Mouse (Mus musculus) myocyte (in vitro differentiated cells): ENCODE results near the gene Trak1. TPM values are rescaled to one million over a fixed set of nuclear protein-coding genes. Genes with fewer than 3 reads are reported as not detected.
"Not testable (repeated sequence)": the region's sequence is repeated elsewhere in the genome, so short reads cannot be mapped to it uniquely, and the experiment has no call there.

Experiments used
- H3K27me3 ChIP-seq: one replicate; pipeline ENCODE4 v1.6.1; 2011; ENCODE audit not compliant: control insufficient read depth, insufficient read depth, insufficient read length
- H3K36me3 ChIP-seq: one replicate; pipeline ENCODE4 v1.6.1; 2011; ENCODE audit not compliant: control insufficient read depth, insufficient read depth
- H3K4me2 ChIP-seq: one replicate; pipeline ENCODE4 v1.6.1; 2011; ENCODE audit warnings: low read depth, control low read depth
- H3K4me3 ChIP-seq: one replicate; pipeline ENCODE4 v1.5.1; 2011; ENCODE audit warnings: mild to moderate bottlenecking, control low read depth, moderate library complexity
- H3K79me2 ChIP-seq: one replicate; pipeline ENCODE4 v1.6.1; 2011; ENCODE audit not compliant: control insufficient read depth, insufficient read depth
- H3ac ChIP-seq: one replicate; pipeline ENCODE4 v1.6.1; 2011; ENCODE audit not compliant: control insufficient read depth, insufficient read length
- CEBPB ChIP-seq: IDR thresholded peaks from 2 replicates; pipeline ENCODE4 v1.6.1; 2011; ENCODE audit warnings: mild to moderate bottlenecking, moderate library complexity; ENCODE audit not compliant: poor library complexity, insufficient read depth, severe bottlenecking
- E2F4 ChIP-seq: IDR thresholded peaks from one replicate; pipeline ENCODE4 v1.6.1; 2011; ENCODE audit warnings: mild to moderate bottlenecking, control low read depth, moderate library complexity; ENCODE audit not compliant: insufficient read depth
- MAX ChIP-seq: IDR thresholded peaks from one replicate; pipeline ENCODE4 v1.6.1; 2011; ENCODE audit warnings: low read depth, mild to moderate bottlenecking, control low read depth
- MYOD1 ChIP-seq, 3 experiments: IDR thresholded peaks; one replicate each; pipeline ENCODE4 v1.6.1; 2011; ENCODE audit warnings: control low read depth in 2 of 3, low read depth in 2 of 3, mild to moderate bottlenecking in 2 of 3, moderate library complexity in 1 of 3; ENCODE audit not compliant: insufficient read length in 2 of 3, control insufficient read depth in 1 of 3
- MYOG ChIP-seq, 3 experiments: IDR thresholded peaks; one replicate each; pipeline ENCODE4 v1.6.1; 2011; ENCODE audit warnings: control low read depth in 2 of 3, low read depth in 2 of 3, mild to moderate bottlenecking in 2 of 3; ENCODE audit not compliant: insufficient read length in 2 of 3, control insufficient read depth in 1 of 3, insufficient read depth in 1 of 3
- POLR2A ChIP-seq: IDR thresholded peaks from one replicate; pipeline ENCODE4 v1.6.1; 2011; ENCODE audit warnings: low read depth, mild to moderate bottlenecking, control low read depth, moderate library complexity; ENCODE audit not compliant: insufficient read length
- POLR2AphosphoS2 ChIP-seq: IDR thresholded peaks from one replicate; pipeline ENCODE4 v1.6.1; 2011; ENCODE audit warnings: low read depth, control low read depth; ENCODE audit not compliant: insufficient read length
- REST ChIP-seq: IDR thresholded peaks from one replicate; pipeline ENCODE4 v1.6.1; 2011; ENCODE audit warnings: mild to moderate bottlenecking, control low read depth, moderate library complexity; ENCODE audit not compliant: insufficient read depth, insufficient read length
- SRF ChIP-seq: IDR thresholded peaks from one replicate; pipeline ENCODE4 v1.6.1; 2011; ENCODE audit warnings: low read depth; ENCODE audit not compliant: control insufficient read depth, insufficient read length
- TCF12 ChIP-seq: IDR thresholded peaks from one replicate; pipeline ENCODE4 v1.6.1; 2011; ENCODE audit warnings: mild to moderate bottlenecking, control low read depth; ENCODE audit not compliant: poor library complexity, insufficient read depth, severe bottlenecking
- TCF3 ChIP-seq: IDR thresholded peaks from one replicate; pipeline ENCODE4 v1.6.1; 2011; ENCODE audit warnings: low read depth, control low read depth; ENCODE audit not compliant: insufficient read length
- USF1 ChIP-seq: IDR thresholded peaks from one replicate; pipeline ENCODE4 v1.6.1; 2011; ENCODE audit warnings: low read depth, mild to moderate bottlenecking, control low read depth, moderate library complexity
- polyA plus RNA-seq: library from polyadenylated mRNA; unstranded; fragments of >200 nt; fragmentation: generic; extraction: Trizol; gene quantifications from one replicate; pipeline ENCODE4 v1.2.1, GENCODE M21; 2012; ENCODE audit warnings: missing spikeins

Gene Trak1
- polyA plus RNA-seq, 1 experiment, result 60.8 TPM

DNA sequence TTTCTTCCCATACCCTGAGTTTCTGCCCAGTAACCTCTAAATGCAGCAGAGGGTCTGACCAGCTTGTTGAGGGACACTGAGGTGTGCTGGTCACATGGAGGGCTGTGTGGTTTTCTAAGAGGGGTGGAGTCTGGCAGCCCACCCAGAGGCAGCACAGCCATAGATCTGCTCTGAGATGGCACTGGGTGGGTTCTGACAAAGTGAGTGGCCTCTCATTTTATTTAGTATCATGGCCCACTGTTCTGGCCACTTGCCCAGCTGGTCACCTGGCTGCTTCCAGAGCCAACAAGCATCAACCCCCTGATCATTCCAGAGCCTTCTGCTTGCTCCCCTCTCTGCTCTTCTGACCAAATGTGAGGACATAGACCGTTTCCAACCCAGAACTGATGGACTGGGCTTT is 144.8 kb downstream of the Trak1 start:
- no peaks in the 10 kb centered on the region for H3K27me3 ChIP-seq
- H3ac ChIP-seq, result no peak overlapping the region
- no peaks in the 10 kb centered on the region for H3K79me2 ChIP-seq
- no peak overlapping the region for H3K4me2 ChIP-seq
- peaks cover 17% of the 10 kb centered on the region for H3K36me3 ChIP-seq
- H3K4me3 ChIP-seq, result no peak overlapping the region
- TF ChIP-seq MYOD1 (IDR thresholded peaks at IDR 0.05; ENCODE audit: control insufficient read depth in 1 of 3, insufficient read length in 2 of 3, low read depth in 2 of 3), result no peak
- TF ChIP-seq CEBPB, result no peak
- TF ChIP-seq TCF3, result no peak

DNA sequence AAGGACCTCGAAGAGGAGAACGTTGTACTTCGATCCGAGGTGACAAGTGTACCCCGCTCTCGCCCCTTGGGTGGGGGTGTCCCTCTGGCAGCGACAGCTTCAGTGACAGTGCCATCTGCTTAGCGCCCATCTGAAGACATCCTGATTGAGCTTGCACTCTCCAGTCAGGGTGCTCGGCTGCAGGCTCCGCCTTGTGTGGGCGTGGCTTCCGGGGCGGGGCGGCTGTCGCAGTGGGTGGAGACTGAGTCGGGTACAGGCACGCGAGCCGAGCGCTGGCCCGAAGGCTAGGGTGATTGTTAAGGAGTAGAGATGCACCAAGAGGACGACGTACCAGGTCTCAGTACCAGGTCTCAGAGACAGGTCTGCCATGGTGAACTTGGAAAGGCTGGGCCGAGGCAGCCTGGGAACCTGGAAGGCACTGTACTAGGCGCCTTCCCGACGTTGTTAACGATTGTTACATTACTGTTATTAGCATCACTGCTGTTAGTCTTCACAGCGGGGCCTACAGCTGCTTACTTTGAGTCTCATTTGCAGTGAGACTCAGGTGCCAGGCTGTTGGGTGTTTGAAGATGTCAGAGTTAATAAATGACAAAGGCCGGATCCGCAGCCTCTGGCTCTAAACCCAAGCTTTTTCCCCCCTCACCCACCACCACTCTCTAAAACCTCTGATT is 146.5 kb downstream of the Trak1 start:
- Histone ChIP-seq H3ac (no peak overlapping the region), H3K27me3 (no peaks in the 10 kb centered on the region), H3K36me3 (peaks cover 24% of the 10 kb centered on the region), H3K4me2 (no peak overlapping the region), H3K79me2 (no peaks in the 10 kb centered on the region), H3K4me3 (no peak overlapping the region)
- TF ChIP-seq MYOD1 (IDR thresholded peaks at IDR 0.05; ENCODE audit: control insufficient read depth in 1 of 3, insufficient read length in 2 of 3, low read depth in 2 of 3) (no peak), REST (no peak), CEBPB (no peak), MAX (no peak), TCF3 (no peak)

DNA sequence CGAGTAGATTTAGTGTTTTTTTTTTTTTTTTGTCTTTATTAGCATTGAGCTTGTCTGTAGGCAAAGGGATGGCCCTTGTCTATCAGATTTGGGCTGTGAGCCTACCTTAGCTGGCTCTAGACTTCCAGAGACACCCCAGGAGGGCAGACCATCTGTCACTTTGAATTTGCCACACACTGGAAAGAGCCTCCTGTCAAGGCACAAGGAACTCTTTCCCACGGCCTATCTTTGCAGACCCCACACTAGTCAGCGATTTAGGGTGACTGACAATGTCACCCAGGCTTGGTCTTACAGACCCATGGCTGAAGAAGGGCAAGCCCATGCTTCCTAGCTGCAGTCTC is 147.0 kb downstream of the Trak1 start:
- no peaks in the 10 kb centered on the region for H3K79me2 ChIP-seq
- H3K4me2 ChIP-seq, result no peak overlapping the region
- no peak overlapping the region for H3ac ChIP-seq
- H3K4me3 ChIP-seq, result no peak overlapping the region
- peaks cover 24% of the 10 kb centered on the region for H3K36me3 ChIP-seq
- H3K27me3 ChIP-seq, result no peaks in the 10 kb centered on the region
- TF ChIP-seq SRF, result no peak

DNA sequence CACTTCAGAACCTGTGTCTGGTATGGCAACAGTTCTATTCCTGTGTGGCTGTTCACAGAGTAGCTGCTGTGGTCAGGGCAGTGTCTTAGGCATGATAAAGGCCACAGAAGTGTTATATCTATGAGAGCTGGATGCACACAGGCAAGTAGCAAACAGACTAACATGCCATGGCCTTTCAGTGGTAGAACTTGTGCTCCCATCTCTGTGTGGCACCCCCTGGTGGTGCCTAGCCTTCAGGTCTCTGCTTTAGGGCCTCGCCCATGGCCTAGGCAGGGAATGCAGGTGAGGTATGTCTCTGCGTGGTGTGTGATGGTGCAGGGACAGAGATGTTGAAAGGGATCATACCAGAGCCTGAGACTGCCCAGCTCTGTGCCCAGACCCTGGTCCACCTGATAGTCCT is 148.1 kb downstream of the Trak1 start:
- no peaks in the 10 kb centered on the region for H3K79me2 ChIP-seq
- no peak overlapping the region for H3ac ChIP-seq
- TF ChIP-seq POLR2A (no peak), REST (no peak), MAX (no peak), SRF (no peak), POLR2AphosphoS2 (no peak), MYOG (IDR thresholded peaks at IDR 0.05; ENCODE audit: control insufficient read depth in 1 of 3, insufficient read depth in 1 of 3, insufficient read length in 2 of 3, low read depth in 2 of 3) (no peak), CEBPB (no peak), E2F4 (no peak), USF1 (no peak), TCF12 (no peak), MYOD1 (IDR thresholded peaks at IDR 0.05; ENCODE audit: control insufficient read depth in 1 of 3, insufficient read length in 2 of 3, low read depth in 2 of 3) (no peak), TCF3 (no peak)
- H3K4me2 ChIP-seq, result no peak overlapping the region
- H3K27me3 ChIP-seq, result no peaks in the 10 kb centered on the region
- peaks cover 26% of the 10 kb centered on the region for H3K36me3 ChIP-seq
- no peak overlapping the region for H3K4me3 ChIP-seq

- Histone ChIP-seq H3K36me3 (peaks cover 23% of the 10 kb centered on the region), H3K4me2 (no peak overlapping the region), H3K79me2 (no peaks in the 10 kb centered on the region), H3K27me3 (no peaks in the 10 kb centered on the region), H3K4me3 (no peak overlapping the region), H3ac (no peak overlapping the region)
- TF ChIP-seq POLR2AphosphoS2 (no peak), MAX (no peak), MYOD1 (IDR thresholded peaks at IDR 0.05; ENCODE audit: control insufficient read depth in 1 of 3, insufficient read length in 2 of 3, low read depth in 2 of 3) (no peak), CEBPB (no peak), TCF3 (no peak), USF1 (no peak), MYOG (IDR thresholded peaks at IDR 0.05; ENCODE audit: control insufficient read depth in 1 of 3, insufficient read depth in 1 of 3, insufficient read length in 2 of 3, low read depth in 2 of 3) (no peak), REST (no peak), SRF (no peak), E2F4 (no peak), POLR2A (no peak), TCF12 (no peak)
Observed at GRCm38 (mm10) chr9:121446431-121446831, 149.1 kb downstream of the Trak1 start.

- H3ac ChIP-seq, H3K79me2 ChIP-seq, H3K27me3 ChIP-seq, H3K4me3 ChIP-seq, H3K4me2 ChIP-seq: not testable (repeated sequence)
- H3K36me3 ChIP-seq, result peaks cover 23% of the 10 kb centered on the region
Observed at GRCm38 (mm10) chr9:121452342-121452942, 155.1 kb downstream of the Trak1 start.
